Mouse (Mus musculus): ENCODE measurements at regions not wholly inside any gene's neighbourhood (a gene's known extent, or its start where the extent isn't known, plus 50 kb on each side); places are given as distances from the start of the nearest gene placed in this dataset.

DNA sequence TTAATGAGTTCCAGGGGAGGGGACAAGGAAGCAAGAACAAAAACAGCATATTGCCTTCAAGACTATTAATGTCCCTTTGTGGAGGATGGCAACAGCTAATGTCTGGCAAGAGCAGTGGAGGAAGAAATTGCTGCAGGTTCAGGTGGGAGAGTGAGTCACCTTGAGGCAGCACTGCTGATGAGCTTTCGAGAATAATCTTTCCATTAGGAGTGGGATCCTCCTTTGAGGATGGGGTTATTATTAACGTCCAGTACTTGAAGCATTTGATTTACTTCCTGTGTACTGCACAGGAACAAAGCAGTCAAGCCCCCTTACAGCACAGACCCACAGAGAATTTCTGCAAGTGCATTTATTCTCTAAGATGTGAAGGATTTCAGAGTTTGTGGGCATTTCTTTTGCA, 671.2 kb upstream of the Stxbp6 start:
- H3K27me3 ChIP-seq (ENCODE audit: control insufficient read depth, insufficient read depth, low read length) = no peaks in the 10 kb centered on the region
- H3K36me3 ChIP-seq (ENCODE audit: control insufficient read depth, insufficient read depth, low read length) = no peaks in the 10 kb centered on the region
- 66% methylated on average over 2 of the region's 2 CpGs for WGBS
- no peaks in the 10 kb centered on the region for H3K4me1 ChIP-seq (replicated peaks; ENCODE audit: control insufficient read depth, insufficient read depth, low read length)
- no peaks in the 10 kb centered on the region for H3K9me3 ChIP-seq (ENCODE audit: control insufficient read depth, low read length)
- H3K27ac ChIP-seq (ENCODE audit: low read depth, low read length) = no peak overlapping the region
- H3K4me3 ChIP-seq (ENCODE audit: low read depth, low read length) = no peak overlapping the region
- H3K4me2 ChIP-seq (replicated peaks; ENCODE audit: low read depth, low read length) = no peak overlapping the region
- no peak overlapping the region for H3K9ac ChIP-seq (ENCODE audit: low read depth, low read length)
- ATAC-seq (ENCODE audit: low FRiP score) (no peak), DNase-seq (ENCODE audit: low spot score) (no peak)

DNA sequence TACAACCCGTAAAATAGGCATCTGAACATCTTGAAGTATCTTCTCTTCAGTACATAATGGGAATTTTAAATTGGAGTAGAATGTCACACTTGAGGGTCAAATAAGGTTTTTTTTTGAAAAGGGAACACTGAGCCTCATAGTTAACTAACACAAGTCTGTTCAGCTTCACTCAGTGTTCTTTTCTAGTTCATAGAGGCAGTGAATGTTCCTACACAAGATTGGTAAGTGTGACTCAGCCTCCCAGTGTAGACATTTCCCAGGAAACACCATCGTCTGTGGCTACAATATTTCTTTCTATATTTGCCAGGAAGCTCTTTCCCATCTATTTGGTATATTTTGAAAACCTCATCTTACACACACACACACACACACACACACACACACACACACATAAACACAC, 670.1 kb upstream of the Stxbp6 start:
- Histone ChIP-seq H3K4me2 (replicated peaks; ENCODE audit: low read depth, low read length) (no peak overlapping the region), H3K9ac (ENCODE audit: low read depth, low read length) (no peak overlapping the region), H3K9me3 (ENCODE audit: control insufficient read depth, low read length) (no peaks in the 10 kb centered on the region), H3K27ac (ENCODE audit: low read depth, low read length) (no peak overlapping the region), H3K36me3 (ENCODE audit: control insufficient read depth, insufficient read depth, low read length) (no peaks in the 10 kb centered on the region), H3K27me3 (ENCODE audit: control insufficient read depth, insufficient read depth, low read length) (no peaks in the 10 kb centered on the region), H3K4me3 (ENCODE audit: low read depth, low read length) (no peak overlapping the region), H3K4me1 (replicated peaks; ENCODE audit: control insufficient read depth, insufficient read depth, low read length) (no peaks in the 10 kb centered on the region)
- WGBS = 83% methylated on average over 2 of the region's 2 CpGs
- ATAC-seq (ENCODE audit: low FRiP score) (no peak), DNase-seq (ENCODE audit: low spot score) (no peak)

DNA sequence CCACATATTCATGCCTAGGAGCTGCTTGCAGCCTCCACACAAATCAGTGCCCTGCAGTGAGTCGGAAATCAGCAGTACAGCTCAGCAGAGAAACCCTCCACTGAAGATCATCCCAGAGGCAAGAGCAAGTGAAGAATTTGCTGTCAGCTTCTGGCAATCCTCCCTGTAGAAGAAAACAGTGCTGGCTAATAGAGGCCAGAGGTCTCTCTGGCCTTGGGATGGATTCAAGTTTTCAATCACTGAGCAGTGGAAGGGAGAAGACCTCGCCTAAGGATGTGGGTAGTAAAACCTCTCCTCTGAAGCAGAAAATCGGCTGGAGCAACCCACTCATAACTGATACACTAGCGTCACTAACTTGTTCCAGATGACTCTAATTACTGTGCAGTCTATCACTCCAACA, 659.2 kb upstream of the Stxbp6 start:
- H3K4me3 ChIP-seq (ENCODE audit: low read depth, low read length) = no peak overlapping the region
- H3K4me2 ChIP-seq (replicated peaks; ENCODE audit: low read depth, low read length) = no peak overlapping the region
- no peaks in the 10 kb centered on the region for H3K36me3 ChIP-seq (ENCODE audit: control insufficient read depth, insufficient read depth, low read length)
- H3K27ac ChIP-seq (ENCODE audit: low read depth, low read length) = no peak overlapping the region
- DNase-seq (ENCODE audit: low spot score) (no peak), ATAC-seq (ENCODE audit: low FRiP score) (no peak)
- 76% methylated on average over 4 of the region's 4 CpGs for WGBS
- no peaks in the 10 kb centered on the region for H3K4me1 ChIP-seq (replicated peaks; ENCODE audit: control insufficient read depth, insufficient read depth, low read length)
- no peaks in the 10 kb centered on the region for H3K27me3 ChIP-seq (ENCODE audit: control insufficient read depth, insufficient read depth, low read length)
- no peaks in the 10 kb centered on the region for H3K9me3 ChIP-seq (ENCODE audit: control insufficient read depth, low read length)
- no peak overlapping the region for H3K9ac ChIP-seq (ENCODE audit: low read depth, low read length)

DNA sequence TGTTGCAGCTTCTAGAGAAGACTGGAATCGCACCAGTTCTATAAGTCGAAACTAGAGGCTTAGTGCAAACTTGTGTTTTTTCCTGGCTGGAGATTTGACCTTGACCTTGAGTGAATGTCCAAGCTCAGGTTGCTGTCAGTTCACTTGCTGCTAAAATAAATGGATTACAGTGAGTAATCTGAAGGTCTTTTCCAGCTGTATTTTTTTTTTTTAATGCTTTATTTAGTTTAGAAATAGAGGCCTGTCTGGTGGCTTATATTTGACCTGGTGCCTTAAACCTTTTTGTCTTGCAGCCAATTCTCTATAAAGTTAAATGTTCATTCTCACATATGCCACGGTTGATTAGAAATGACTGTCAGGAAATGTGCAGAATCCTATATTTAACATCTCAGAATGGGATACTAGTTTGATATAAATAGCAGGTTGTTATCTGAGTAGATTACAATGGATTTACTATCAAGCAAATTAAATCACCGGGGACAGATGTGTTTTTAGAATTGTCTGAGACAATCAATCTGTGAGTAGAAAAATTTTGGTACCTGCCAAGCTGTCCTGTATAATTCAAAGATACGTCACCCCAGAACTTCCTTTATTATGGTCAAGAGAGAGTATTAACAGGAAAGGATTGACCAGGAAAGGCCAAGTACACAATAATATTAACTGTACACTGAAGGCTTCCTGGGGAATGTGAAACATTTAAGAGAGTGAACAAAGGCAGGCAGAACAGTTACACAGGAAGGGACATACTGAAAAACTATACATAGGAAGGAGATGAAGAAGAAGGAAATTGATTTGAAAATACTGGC, 650.3 kb upstream of the Stxbp6 start:
- Histone ChIP-seq H3K36me3 (ENCODE audit: control insufficient read depth, insufficient read depth, low read length) (no peaks in the 10 kb centered on the region), H3K27me3 (ENCODE audit: control insufficient read depth, insufficient read depth, low read length) (no peaks in the 10 kb centered on the region), H3K27ac (ENCODE audit: low read depth, low read length) (no peak overlapping the region), H3K4me1 (replicated peaks; ENCODE audit: control insufficient read depth, insufficient read depth, low read length) (no peaks in the 10 kb centered on the region), H3K4me3 (ENCODE audit: low read depth, low read length) (no peak overlapping the region), H3K9ac (ENCODE audit: low read depth, low read length) (no peak overlapping the region), H3K9me3 (ENCODE audit: control insufficient read depth, low read length) (no peaks in the 10 kb centered on the region), H3K4me2 (replicated peaks; ENCODE audit: low read depth, low read length) (no peak overlapping the region)
- DNase-seq (ENCODE audit: low spot score) = no peak
- WGBS = 88% methylated on average over 5 of the region's 5 CpGs
- no peak for ATAC-seq (ENCODE audit: low FRiP score)

DNA sequence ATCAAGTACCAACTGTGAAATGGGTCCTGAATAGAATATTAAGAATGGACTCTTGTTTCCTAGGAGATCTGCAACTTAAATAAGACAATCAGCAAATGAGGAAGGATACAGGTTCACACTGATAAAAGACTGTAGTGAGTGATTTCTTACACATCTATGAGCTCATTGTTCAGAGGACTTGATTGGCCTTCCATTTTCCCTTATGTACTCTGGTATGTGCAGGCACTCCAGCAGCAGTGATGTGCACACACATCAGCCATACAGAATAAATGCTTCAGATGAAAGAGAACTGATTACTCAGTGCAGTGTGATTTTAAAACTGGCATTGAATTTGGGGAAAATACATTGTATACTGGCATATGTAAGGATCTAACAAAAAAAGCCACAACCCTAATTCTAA, 636.8 kb upstream of the Stxbp6 start:
- Histone ChIP-seq H3K9me3 (ENCODE audit: control insufficient read depth, low read length) (no peaks in the 10 kb centered on the region), H3K4me1 (replicated peaks; ENCODE audit: control insufficient read depth, insufficient read depth, low read length) (no peaks in the 10 kb centered on the region), H3K27me3 (ENCODE audit: control insufficient read depth, insufficient read depth, low read length) (no peaks in the 10 kb centered on the region), H3K9ac (ENCODE audit: low read depth, low read length) (no peak overlapping the region), H3K36me3 (ENCODE audit: control insufficient read depth, insufficient read depth, low read length) (no peaks in the 10 kb centered on the region), H3K4me3 (ENCODE audit: low read depth, low read length) (no peak overlapping the region), H3K4me2 (replicated peaks; ENCODE audit: low read depth, low read length) (no peak overlapping the region), H3K27ac (ENCODE audit: low read depth, low read length) (no peak overlapping the region)
- no peak for ATAC-seq (ENCODE audit: low FRiP score)
- DNase-seq (ENCODE audit: low spot score) = no peak

DNA sequence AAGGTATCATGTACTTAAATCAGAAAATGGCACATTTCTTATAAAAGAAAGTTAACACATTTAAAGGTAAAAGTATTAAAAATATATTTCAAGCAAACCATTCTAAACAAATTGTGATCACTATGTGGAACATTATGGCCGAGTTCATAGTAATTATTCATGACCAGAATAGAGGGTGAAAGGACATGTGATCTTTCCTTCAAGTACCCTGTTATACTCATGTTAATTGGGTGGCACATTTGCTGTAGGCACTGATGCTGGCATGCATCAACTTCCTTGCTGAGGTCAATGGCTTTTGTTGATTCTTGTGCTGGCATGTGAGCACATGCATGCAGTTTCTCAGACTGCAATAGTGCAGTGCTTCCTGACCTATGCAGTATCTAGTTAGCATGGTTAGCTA, 636.3 kb upstream of the Stxbp6 start:
- no peak for DNase-seq (ENCODE audit: low spot score)
- H3K4me3 ChIP-seq (ENCODE audit: low read depth, low read length) = no peak overlapping the region
- no peaks in the 10 kb centered on the region for H3K36me3 ChIP-seq (ENCODE audit: control insufficient read depth, insufficient read depth, low read length)
- no peak overlapping the region for H3K4me2 ChIP-seq (replicated peaks; ENCODE audit: low read depth, low read length)
- WGBS = 67% methylated on average over 1 of the region's 1 CpGs
- H3K27me3 ChIP-seq (ENCODE audit: control insufficient read depth, insufficient read depth, low read length) = no peaks in the 10 kb centered on the region
- ATAC-seq (ENCODE audit: low FRiP score) = 0 out of 2 replicates have a peak, but pooled peaks have one; percentile 45
- no peaks in the 10 kb centered on the region for H3K9me3 ChIP-seq (ENCODE audit: control insufficient read depth, low read length)
- H3K9ac ChIP-seq (ENCODE audit: low read depth, low read length) = no peak overlapping the region
- H3K27ac ChIP-seq (ENCODE audit: low read depth, low read length) = no peak overlapping the region
- H3K4me1 ChIP-seq (replicated peaks; ENCODE audit: control insufficient read depth, insufficient read depth, low read length) = no peaks in the 10 kb centered on the region

DNA sequence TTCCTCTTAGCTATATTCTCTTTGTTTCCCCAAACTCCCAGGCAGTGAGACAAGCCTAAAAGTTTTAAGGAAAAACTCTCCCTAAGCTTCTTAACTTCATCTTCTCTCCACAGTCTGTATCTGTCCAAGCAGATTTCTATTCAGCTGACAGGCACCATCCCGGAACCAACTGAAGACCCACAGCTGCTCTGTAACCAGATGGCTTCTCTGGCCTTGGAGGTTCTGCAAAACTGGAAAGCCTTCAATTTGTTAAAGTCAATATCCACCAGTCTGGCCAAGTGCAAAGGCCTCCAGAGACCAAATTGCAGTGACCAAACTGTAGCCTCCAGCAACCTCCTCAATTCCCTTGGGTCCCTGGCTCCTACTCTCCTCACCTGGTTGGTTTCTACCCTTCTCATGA, 614.8 kb upstream of the Stxbp6 start:
- ATAC-seq (ENCODE audit: low FRiP score) = no peak
- no peaks in the 10 kb centered on the region for H3K36me3 ChIP-seq (ENCODE audit: control insufficient read depth, insufficient read depth, low read length)
- no peak for DNase-seq (ENCODE audit: low spot score)
- no peak overlapping the region for H3K4me3 ChIP-seq (ENCODE audit: low read depth, low read length)
- H3K9ac ChIP-seq (ENCODE audit: low read depth, low read length) = no peak overlapping the region
- no peaks in the 10 kb centered on the region for H3K9me3 ChIP-seq (ENCODE audit: control insufficient read depth, low read length)
- WGBS = 93% methylated on average over 1 of the region's 1 CpGs
- H3K27me3 ChIP-seq (ENCODE audit: control insufficient read depth, insufficient read depth, low read length) = no peaks in the 10 kb centered on the region
- H3K4me1 ChIP-seq (replicated peaks; ENCODE audit: control insufficient read depth, insufficient read depth, low read length) = no peaks in the 10 kb centered on the region
- no peak overlapping the region for H3K27ac ChIP-seq (ENCODE audit: low read depth, low read length)
- H3K4me2 ChIP-seq (replicated peaks; ENCODE audit: low read depth, low read length) = no peak overlapping the region

DNA sequence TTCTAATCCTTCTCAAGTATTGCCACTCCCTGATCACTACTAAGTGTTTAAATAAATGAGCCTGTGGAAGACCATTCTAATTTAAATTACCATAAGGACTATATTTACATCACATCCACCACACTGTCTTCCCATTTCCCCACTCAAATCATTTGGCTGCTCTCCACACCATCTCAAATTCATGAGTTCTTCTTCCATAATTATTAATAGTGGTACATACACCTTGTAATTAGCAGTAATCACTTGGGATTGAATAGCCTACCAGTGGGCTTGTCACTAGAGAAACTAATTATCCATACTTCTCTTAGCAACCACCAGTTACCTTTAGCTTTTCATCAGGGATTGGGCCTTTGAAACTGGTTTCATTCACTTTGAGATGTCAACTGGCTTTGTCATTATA, 612.3 kb upstream of the Stxbp6 start:
- Histone ChIP-seq H3K9ac (ENCODE audit: low read depth, low read length) (no peak overlapping the region), H3K36me3 (ENCODE audit: control insufficient read depth, insufficient read depth, low read length) (no peaks in the 10 kb centered on the region), H3K27ac (ENCODE audit: low read depth, low read length) (no peak overlapping the region), H3K4me2 (replicated peaks; ENCODE audit: low read depth, low read length) (no peak overlapping the region), H3K4me1 (replicated peaks; ENCODE audit: control insufficient read depth, insufficient read depth, low read length) (no peaks in the 10 kb centered on the region), H3K27me3 (ENCODE audit: control insufficient read depth, insufficient read depth, low read length) (no peaks in the 10 kb centered on the region), H3K4me3 (ENCODE audit: low read depth, low read length) (no peak overlapping the region), H3K9me3 (ENCODE audit: control insufficient read depth, low read length) (no peaks in the 10 kb centered on the region)
- DNase-seq (ENCODE audit: low spot score) (no peak), ATAC-seq (ENCODE audit: low FRiP score) (no peak)

DNA sequence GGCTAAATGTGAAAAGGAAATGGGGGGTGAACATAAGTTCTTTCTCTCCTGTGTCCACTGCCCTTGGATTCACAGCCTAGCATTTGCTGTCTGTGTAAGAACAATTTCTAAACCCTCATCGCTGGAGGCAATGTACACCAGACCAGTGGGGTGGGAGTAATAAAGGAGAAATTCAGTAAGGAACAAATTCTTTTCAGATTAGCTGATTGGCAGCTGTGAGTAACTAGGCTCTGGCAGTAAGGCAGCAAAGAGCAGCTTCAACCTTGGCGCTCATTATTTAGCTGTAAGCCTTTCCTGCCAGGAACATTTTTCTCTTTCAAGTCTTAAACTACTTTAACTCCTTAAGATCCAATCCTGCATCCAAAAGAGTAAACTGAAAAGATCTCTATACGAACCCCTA, 597.9 kb upstream of the Stxbp6 start:
- no peaks in the 10 kb centered on the region for H3K27me3 ChIP-seq (ENCODE audit: control insufficient read depth, insufficient read depth, low read length)
- no peak overlapping the region for H3K27ac ChIP-seq (ENCODE audit: low read depth, low read length)
- 69% methylated on average over 3 of the region's 3 CpGs for WGBS
- ATAC-seq (ENCODE audit: low FRiP score) (no peak), DNase-seq (ENCODE audit: low spot score) (no peak)
- no peak overlapping the region for H3K4me2 ChIP-seq (replicated peaks; ENCODE audit: low read depth, low read length)
- H3K4me1 ChIP-seq (replicated peaks; ENCODE audit: control insufficient read depth, insufficient read depth, low read length) = no peaks in the 10 kb centered on the region
- no peaks in the 10 kb centered on the region for H3K9me3 ChIP-seq (ENCODE audit: control insufficient read depth, low read length)
- H3K9ac ChIP-seq (ENCODE audit: low read depth, low read length) = no peak overlapping the region
- H3K4me3 ChIP-seq (ENCODE audit: low read depth, low read length) = no peak overlapping the region
- H3K36me3 ChIP-seq (ENCODE audit: control insufficient read depth, insufficient read depth, low read length) = no peaks in the 10 kb centered on the region
